Mouse (Mus musculus) pancreas, adult 10 weeks (tissue): ENCODE results near the gene Bcs1l. TPM values are rescaled to one million over a fixed set of nuclear protein-coding genes. Genes with fewer than 3 reads are reported as not detected.

Experiments used
- polyA plus RNA-seq: library from polyadenylated mRNA; stranded (reverse); fragments of 350-450 nt; fragmentation: Illumina TruSeq; extraction: RNeasy Lipid Tissue Mini Kit (QIAGEN cat#74804); gene quantifications from one replicate; pipeline ENCODE4 v1.2.3, GENCODE M21; 2015; ENCODE audit warnings: low read depth, low replicate concordance; ENCODE audit not compliant: insufficient read depth

The Bcs1l gene
- 3.8 TPM for polyA plus RNA-seq

GRCm38 (mm10) chr1:74587773-74588445 is at the start of gene Bcs1l, which contains the start of gene Zfp142:
Gene Bcs1l, plus strand, starts transcription at chr1:74588289.
Gene Zfp142, minus strand, starts transcription at chr1:74588246.

GRCm38 (mm10) chr1:74542451-74542961 is 45.6 kb upstream of the Bcs1l start, which contains the start of gene Plcd4:
Gene Plcd4, plus strand, starts transcription at chr1:74542888.

GRCm38 (mm10) chr1:74544184-74544583 is 43.9 kb upstream of the Bcs1l start, which contains the start of gene Usp37:
Gene Usp37, minus strand, starts transcription at chr1:74544284.

GRCm38 (mm10) chr1:74601267-74601962 is 13.3 kb downstream of the Bcs1l start, which contains the start of the genes Rnf25 and Stk36:
Gene Rnf25, minus strand, starts transcription at chr1:74601397.
Gene Stk36, plus strand, starts transcription at chr1:74601445.

Other genes starting within 250 kb of the Bcs1l start
- not detected for gene Catip, start 226.2 kb upstream of the Bcs1l start, polyA plus RNA-seq
- gene Slc11a1, start 213.1 kb upstream of the Bcs1l start, polyA plus RNA-seq, result 7.4 TPM
- gene Ctdsp1, start 196.8 kb upstream of the Bcs1l start, polyA plus RNA-seq, result 23.8 TPM
- 4.9 TPM for gene Vil1, start 178.9 kb upstream of the Bcs1l start, polyA plus RNA-seq
- 3.5 TPM for gene Cnot9, start 82.2 kb upstream of the Bcs1l start, polyA plus RNA-seq
- gene Plcd4, start 45.4 kb upstream of the Bcs1l start, polyA plus RNA-seq, result not detected
- 1.4 TPM for gene Usp37, start 44.0 kb upstream of the Bcs1l start, polyA plus RNA-seq
- gene Zfp142, start within 50 bp of the Bcs1l start, polyA plus RNA-seq, result 3.1 TPM
- 30.5 TPM for gene Rnf25, start 13.1 kb downstream of the Bcs1l start, polyA plus RNA-seq
- gene Stk36, start 13.2 kb downstream of the Bcs1l start, polyA plus RNA-seq, result 1.3 TPM
- 6.9 TPM for gene Ttll4, start 73.5 kb downstream of the Bcs1l start, polyA plus RNA-seq
- gene Cyp27a1, start 125.3 kb downstream of the Bcs1l start, polyA plus RNA-seq, result 17.1 TPM
- not detected for gene Prkag3, start 160.9 kb downstream of the Bcs1l start, polyA plus RNA-seq
- 0.41 TPM for gene Wnt6, start 183.6 kb downstream of the Bcs1l start, polyA plus RNA-seq
- not detected for gene Wnt10a, start 203.2 kb downstream of the Bcs1l start, polyA plus RNA-seq